Mouse (Mus musculus) bone marrow macrophage, adult 2 months (primary cell): ENCODE data around the gene Anapc7.
A peak's percentile ranks its signal among the peaks of the same experiment; 100 is the strongest.

Source experiments
- CTCF ChIP-seq: IDR thresholded peaks from 2 replicates; pipeline ENCODE4 v1.5.1; 2012; ENCODE audit warnings: low read depth, mild to moderate bottlenecking, low read length, moderate library complexity
- POLR2A ChIP-seq: IDR thresholded peaks from 2 replicates; pipeline ENCODE4 v1.6.1; 2012; ENCODE audit warnings: mild to moderate bottlenecking, low read depth, low read length, borderline replicate concordance

DNA sequence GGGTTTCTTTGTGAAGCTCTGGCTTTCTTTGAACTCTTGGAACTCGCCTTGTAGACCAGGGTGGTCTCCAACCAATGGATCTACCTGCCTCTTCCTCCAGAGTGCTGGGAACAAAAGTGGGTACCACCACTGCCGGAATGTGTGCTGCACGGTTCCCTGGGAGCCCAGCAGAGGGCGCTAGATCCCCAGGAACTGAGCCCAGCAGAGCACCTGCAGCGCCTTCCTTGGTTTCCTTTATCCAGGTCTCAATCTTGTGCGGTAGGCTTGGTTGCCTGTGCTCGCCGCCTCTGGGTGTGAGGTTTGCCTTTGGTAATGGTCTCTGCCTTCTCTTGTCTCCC lies 20.2 kb upstream of the Anapc7 start:
- peak; percentile 99 for TF ChIP-seq CTCF
- no peak for TF ChIP-seq POLR2A
